Mouse (Mus musculus): ENCODE results near the gene Baiap3. TPM values are rescaled to one million over a fixed set of nuclear protein-coding genes. Genes with fewer than 3 reads are reported as not detected.
"Not testable (repeated sequence)": the region's sequence is repeated elsewhere in the genome, so short reads cannot be mapped to it uniquely, and the experiment has no call there.

The Baiap3 gene
- total RNA-seq, 2 experiments from 2014 or later: 14.8 to 29.8 TPM

GRCm38 (mm10) chr17:25243131-25243780 lies 12.9 kb downstream of the Baiap3 start:
- TF ChIP-seq CTCF (IDR thresholded peaks at IDR 0.05): no peak; the same call in none of the 2 replicates
- H3K4me3 ChIP-seq: no peak overlapping the region
- H3K27ac ChIP-seq: no peak overlapping the region
- no peak for DNase-seq (ENCODE audit: extremely low spot score in 1 of 2, low spot score in 2 of 2)
- intact Hi-C loops (cut with DNase I): no loop called here

GRCm38 (mm10) chr17:25239695-25240636 lies 16.2 kb downstream of the Baiap3 start, which contains the start of the genes Gnptg and Tsr3:
TSS of gene Gnptg (minus strand) at chr17:25240124.
TSS of gene Tsr3 (plus strand) at chr17:25240170.
- intact Hi-C loops (cut with DNase I): no loop called here
- no peak for TF ChIP-seq CTCF (IDR thresholded peaks at IDR 0.05)
- peak within 1 kb of the TSS; percentile 92 for H3K27ac ChIP-seq
- peak; percentile 82 to 84 for DNase-seq (ENCODE audit: extremely low spot score in 1 of 2, low spot score in 2 of 2)
- peak within 1 kb of the TSS; percentile 99 for H3K4me3 ChIP-seq

GRCm38 (mm10) chr17:25235635-25236034 lies 20.5 kb downstream of the Baiap3 start:
- TF ChIP-seq CTCF (IDR thresholded peaks at IDR 0.05): no peak
- Histone ChIP-seq H3K27ac (peak overlapping the region; percentile 15; the same call in 1 of the 2 replicates), H3K4me3 (no peak overlapping the region)
- intact Hi-C loops (cut with DNase I): no loop called here
- no peak for DNase-seq (ENCODE audit: extremely low spot score in 1 of 2, low spot score in 2 of 2)

GRCm38 (mm10) chr17:25231621-25232020 lies 24.5 kb downstream of the Baiap3 start:
- H3K4me3 ChIP-seq; DNase-seq (ENCODE audit: extremely low spot score in 1 of 2, low spot score in 2 of 2); intact Hi-C loops (cut with DNase I); H3K27ac ChIP-seq: not testable (repeated sequence)

GRCm38 (mm10) chr17:25230700-25231099 lies 25.5 kb downstream of the Baiap3 start:
- H3K4me3 ChIP-seq: no peak overlapping the region
- DNase-seq (ENCODE audit: extremely low spot score in 1 of 2, low spot score in 2 of 2): no peak
- TF ChIP-seq CTCF (IDR thresholded peaks at IDR 0.05): no peak
- H3K27ac ChIP-seq: no peak overlapping the region
- intact Hi-C loops (cut with DNase I): no loop called here

GRCm38 (mm10) chr17:25230014-25230655 lies 26.0 kb downstream of the Baiap3 start:
- H3K27ac ChIP-seq; intact Hi-C loops (cut with DNase I); DNase-seq (ENCODE audit: extremely low spot score in 1 of 2, low spot score in 2 of 2); H3K4me3 ChIP-seq: not testable (repeated sequence)

GRCm38 (mm10) chr17:25227991-25228390 lies 28.2 kb downstream of the Baiap3 start:
- Histone ChIP-seq H3K4me3 (no peak overlapping the region), H3K27ac (no peak overlapping the region)
- DNase-seq (ENCODE audit: extremely low spot score in 1 of 2, low spot score in 2 of 2): no peak
- TF ChIP-seq CTCF (IDR thresholded peaks at IDR 0.05): no peak
- intact Hi-C loops (cut with DNase I): no loop called here

- intact Hi-C loops (cut with DNase I): no loop called here
- no peak for TF ChIP-seq CTCF (IDR thresholded peaks at IDR 0.05)
- Histone ChIP-seq H3K27ac (no peak overlapping the region), H3K4me3 (no peak overlapping the region)
- DNase-seq (ENCODE audit: extremely low spot score in 1 of 2, low spot score in 2 of 2): no peak
Observed at GRCm38 (mm10) chr17:25225659-25226058, 30.5 kb downstream of the Baiap3 start.

- intact Hi-C loops (cut with DNase I): no loop called here
- peak overlapping the region; percentile 15; the same call in 1 of the 2 replicates for H3K27ac ChIP-seq
- DNase-seq (ENCODE audit: extremely low spot score in 1 of 2, low spot score in 2 of 2): no peak
- TF ChIP-seq CTCF (IDR thresholded peaks at IDR 0.05): no peak
- H3K4me3 ChIP-seq: no peak overlapping the region
Observed at GRCm38 (mm10) chr17:25224586-25225222, 31.5 kb downstream of the Baiap3 start.

- peak overlapping the region; percentile 91 for H3K27ac ChIP-seq
- intact Hi-C loops (cut with DNase I): no loop called here
- peak overlapping the region; percentile 59 for H3K4me3 ChIP-seq
- TF ChIP-seq CTCF (IDR thresholded peaks at IDR 0.05): no peak
- no peak for DNase-seq (ENCODE audit: extremely low spot score in 1 of 2, low spot score in 2 of 2)
Observed at GRCm38 (mm10) chr17:25222951-25223601, 33.1 kb downstream of the Baiap3 start.

- intact Hi-C loops (cut with DNase I): not testable (repeated sequence)
- peak overlapping the region; percentile 91 for H3K27ac ChIP-seq
- peak in 1 of 2 experiments; percentile 49 for DNase-seq (ENCODE audit: extremely low spot score in 1 of 2, low spot score in 2 of 2)
Observed at GRCm38 (mm10) chr17:25222504-25222940, 33.6 kb downstream of the Baiap3 start.

More at GRCm38 (mm10) chr17:25222504-25222940, 33.6 kb downstream of the Baiap3 start:
- peak overlapping the region; percentile 59 for H3K4me3 ChIP-seq
